Mouse (Mus musculus) heart, adult 18-20 months (tissue): Measurements from ENCODE around the gene Hoxc5. TPM values are rescaled to one million over a fixed set of nuclear protein-coding genes. Genes with fewer than 3 reads are reported as not detected.

ENCODE experiments used
- DNase-seq, 2 experiments: peaks; one replicate each; pipeline ENCODE4 v3.0.0; 2021 to 2022; ENCODE audit warnings: mixed read lengths in 1 of 2
- total RNA-seq, 2 experiments: library from RNA; stranded (reverse); gene quantifications; 2 replicates each; pipeline ENCODE4 v1.2.3; 2021

The Hoxc5 gene
- total RNA-seq, 2 experiments from 2014 or later, result 0.18 TPM; not detected in 1

- DNase-seq, result no peak
These were observed 44.8 kb downstream of the Hoxc5 start for GRCm38 (mm10) chr15:103011928-103012486.

- peak in 1 of 2 experiments; percentile 42 for DNase-seq
These were observed 46.2 kb downstream of the Hoxc5 start for GRCm38 (mm10) chr15:103013238-103013984.

GRCm38 (mm10) chr15:103014166-103015008 lies 47.1 kb downstream of the Hoxc5 start:
- DNase-seq, result no peak

- DNase-seq, result peak in 1 of 2 experiments; percentile 11
These were observed 47.8 kb downstream of the Hoxc5 start for GRCm38 (mm10) chr15:103015009-103015399.

- no peak for DNase-seq
These were observed 48.3 kb downstream of the Hoxc5 start for GRCm38 (mm10) chr15:103015406-103016166.

GRCm38 (mm10) chr15:103018636-103019035 lies 51.4 kb downstream of the Hoxc5 start, which contains the start of gene Hoxc4:
Gene Hoxc4, plus strand, starts transcription at chr15:103018934.
- DNase-seq, result no peak

- DNase-seq, result no peak
These were observed 53.7 kb downstream of the Hoxc5 start for GRCm38 (mm10) chr15:103020899-103021418.

GRCm38 (mm10) chr15:103021544-103021943 lies 54.3 kb downstream of the Hoxc5 start:
- no peak for DNase-seq

- no peak for DNase-seq
These were observed 56.9 kb downstream of the Hoxc5 start for GRCm38 (mm10) chr15:103024131-103024530.

GRCm38 (mm10) chr15:103027266-103028235 lies 60.3 kb downstream of the Hoxc5 start:
- DNase-seq, result peak in 1 of 2 experiments; percentile 6

GRCm38 (mm10) chr15:103028916-103029512 lies 61.8 kb downstream of the Hoxc5 start:
- DNase-seq, result no peak

- DNase-seq, result no peak
These were observed 62.9 kb downstream of the Hoxc5 start for GRCm38 (mm10) chr15:103030142-103030541.

- DNase-seq, result no peak
These were observed 64.9 kb downstream of the Hoxc5 start for GRCm38 (mm10) chr15:103032167-103032566.

GRCm38 (mm10) chr15:103032646-103033575 lies 65.7 kb downstream of the Hoxc5 start:
- DNase-seq, result no peak

- no peak for DNase-seq
These were observed 67.0 kb downstream of the Hoxc5 start for GRCm38 (mm10) chr15:103034043-103034806.

- peak in 1 of 2 experiments; percentile 7 for DNase-seq
These were observed 67.7 kb downstream of the Hoxc5 start for GRCm38 (mm10) chr15:103034807-103035547.

- DNase-seq, result no peak
These were observed 68.3 kb downstream of the Hoxc5 start for GRCm38 (mm10) chr15:103035548-103035881.
